In genomic region chr4:136836387-136836931, GRCm38 (mm10) we compare ENCODE assay signal across 8 mouse cellular contexts. TPM values are rescaled to one million over a fixed set of nuclear protein-coding genes. Genes with fewer than 3 reads are reported as not detected.
DNase-seq lines count a peak whose midpoint lies in the region; ATAC-seq lines count a peak whose summit lies in the region.
"Had no signal": no experiment of that assay in that cellular context is flagged by ENCODE, and none has a peak within 500 bp of the region (broad histone marks: within the 10 kb centered on the region; RNA-seq: fewer than 3 reads in every experiment).

No protein-coding gene starts in this region.

- peak overlapping the region; percentile 88 for H3K9ac ChIP-seq in embryonic facial prominence, embryonic 13.5 days
- peak overlapping the region; percentile 81 for H3K9ac ChIP-seq in intestine, embryonic 15.5 days
- peak overlapping the region; percentile 95 for H3K9ac ChIP-seq in neural tube, embryonic 14.5 days (replicated peaks; ENCODE audit: low read depth, low read length)

- WGBS in embryonic facial prominence, embryonic 13.5 days = under 1% methylated on average over 27 of the region's 27 CpGs
- 1% methylated on average over 27 of the region's 27 CpGs for WGBS in intestine, embryonic 15.5 days
- under 1% methylated on average over 16 of the region's 27 CpGs for WGBS in neural tube, embryonic 14.5 days

- no peak for ATAC-seq in megakaryocyte, adult 5-6 weeks (ENCODE audit: poor library complexity, severe bottlenecking)
- peak; percentile 67 for ATAC-seq in embryonic facial prominence, embryonic 13.5 days (ENCODE audit: insufficient number of reproducible peaks, insufficient read depth, low FRiP score, low TSS enrichment, low read depth)
- ATAC-seq in intestine, embryonic 15.5 days = peak; percentile 5; the same call in 1 of the 2 replicates
- peak; percentile 70 for ATAC-seq in neural tube, embryonic 14.5 days (ENCODE audit: low read depth)
- no peak for ATAC-seq in megakaryocyte progenitor cell, adult 5-6 weeks (replicated peaks; ENCODE audit: poor library complexity)

- H3K27me3 ChIP-seq in megakaryocyte, embryonic 14.5 days (replicated peaks) = peaks cover 87% of the 10 kb centered on the region
- H3K27me3 ChIP-seq in embryonic facial prominence, embryonic 13.5 days = peaks cover 12% of the 10 kb centered on the region
- H3K27me3 ChIP-seq in intestine, embryonic 15.5 days (replicated peaks) = 0 out of 2 replicates have a peak, but pooled peaks cover 2% of the 10 kb centered on the region
- H3K27me3 ChIP-seq in neural tube, embryonic 14.5 days (ENCODE audit: control insufficient read depth, insufficient read depth, low read length) = no peaks in the 10 kb centered on the region; the same call in 1 of the 2 replicates

- H3K4me3 ChIP-seq in megakaryocyte, embryonic 14.5 days (replicated peaks) = peak overlapping the region; percentile 64
- peak overlapping the region; percentile 86 for H3K4me3 ChIP-seq in embryonic facial prominence, embryonic 13.5 days
- H3K4me3 ChIP-seq in intestine, embryonic 15.5 days (replicated peaks) = peak overlapping the region; percentile 86
- peak overlapping the region; percentile 91 for H3K4me3 ChIP-seq in neural tube, embryonic 14.5 days (ENCODE audit: low read depth, low read length)
- H3K4me3 ChIP-seq: erythroblast, embryonic 14.5 days had no signal

- H3K36me3 ChIP-seq in megakaryocyte, embryonic 14.5 days (replicated peaks; ENCODE audit: low read length) = no peaks in the 10 kb centered on the region
- no peaks in the 10 kb centered on the region for H3K36me3 ChIP-seq in embryonic facial prominence, embryonic 13.5 days
- H3K36me3 ChIP-seq in intestine, embryonic 15.5 days = no peaks in the 10 kb centered on the region
- H3K36me3 ChIP-seq in neural tube, embryonic 14.5 days (ENCODE audit: control insufficient read depth, insufficient read depth, low read length) = no peaks in the 10 kb centered on the region

- peak overlapping the region; percentile 95 for H3K27ac ChIP-seq in embryonic facial prominence, embryonic 13.5 days
- peak overlapping the region; percentile 87 for H3K27ac ChIP-seq in intestine, embryonic 15.5 days
- peak overlapping the region; percentile 99 for H3K27ac ChIP-seq in neural tube, embryonic 14.5 days (ENCODE audit: low read depth, low read length)

- H3K4me2 ChIP-seq in embryonic facial prominence, embryonic 13.5 days = peak overlapping the region; percentile 92
- H3K4me2 ChIP-seq in intestine, embryonic 15.5 days (replicated peaks) = peak overlapping the region; percentile 98
- peak overlapping the region; percentile 95 for H3K4me2 ChIP-seq in neural tube, embryonic 14.5 days (ENCODE audit: low read depth, low read length)

- no peaks in the 10 kb centered on the region for H3K9me3 ChIP-seq in megakaryocyte, embryonic 14.5 days
- H3K9me3 ChIP-seq in embryonic facial prominence, embryonic 13.5 days = no peaks in the 10 kb centered on the region
- no peaks in the 10 kb centered on the region for H3K9me3 ChIP-seq in intestine, embryonic 15.5 days
- no peaks in the 10 kb centered on the region for H3K9me3 ChIP-seq in neural tube, embryonic 14.5 days (ENCODE audit: control insufficient read depth, low read length)

- no peak for DNase-seq in right cerebral cortex, adult 18-20 months

- peaks cover 27% of the 10 kb centered on the region for H3K4me1 ChIP-seq in megakaryocyte, embryonic 14.5 days
- peaks cover 49% of the 10 kb centered on the region for H3K4me1 ChIP-seq in embryonic facial prominence, embryonic 13.5 days
- peaks cover 72% of the 10 kb centered on the region for H3K4me1 ChIP-seq in intestine, embryonic 15.5 days (replicated peaks)
- peaks cover 35% of the 10 kb centered on the region for H3K4me1 ChIP-seq in neural tube, embryonic 14.5 days (ENCODE audit: control insufficient read depth, insufficient read depth, low read length)

RNA-seq across cellular contexts. Expression of gene Ephb2, which starts 0.7 kb away (rescaled TPM):
- polyA plus RNA-seq in megakaryocyte, embryonic 14.5 days (2012; ENCODE audit: insufficient read depth, low replicate concordance) = 0.20 TPM in 1 of 2 replicates, not detected in the other
- total RNA-seq in megakaryocyte, adult 5-6 weeks (2015) = 1.1 and 1.4 TPM in 2 replicates
- total RNA-seq in megakaryocyte, adult 5-6 weeks (2017) = 0.77 and 1.2 TPM in 2 replicates
- 7.9 and 13.3 TPM in 2 replicates for polyA plus RNA-seq in embryonic facial prominence, embryonic 13.5 days (2015; fragmentation: Nextera tagmentation; extraction: Ambion mirVana)
- 8.2 and 8.9 TPM in 2 replicates for polyA plus RNA-seq in intestine, embryonic 15.5 days (2015; fragmentation: Nextera tagmentation; extraction: Ambion mirVana)
- polyA plus RNA-seq in neural tube, embryonic 14.5 days (2014; fragmentation: Nextera tagmentation; extraction: Ambion mirVana) = 19.6 and 24.7 TPM in 2 replicates
- 0.44 and 1.2 TPM in 2 replicates for total RNA-seq in megakaryocyte progenitor cell, adult 5-6 weeks (2015)
- total RNA-seq in megakaryocyte progenitor cell, adult 5-6 weeks (2017) = 1.0 and 3.0 TPM in 2 replicates
- polyA plus RNA-seq: erythroblast, embryonic 14.5 days had no signal

RNA-seq across cellular contexts. Expression of gene C1qb, which starts 49.5 kb away (rescaled TPM):
- polyA plus RNA-seq in megakaryocyte, embryonic 14.5 days (2012; ENCODE audit: insufficient read depth, low replicate concordance) = 57.3 and 199 TPM in 2 replicates
- total RNA-seq in megakaryocyte, adult 5-6 weeks (2015) = 2.2 and 3.3 TPM in 2 replicates
- total RNA-seq in megakaryocyte, adult 5-6 weeks (2017) = 1.9 and 2.2 TPM in 2 replicates
- 38.0 and 40.2 TPM in 2 replicates for polyA plus RNA-seq in embryonic facial prominence, embryonic 13.5 days (2015; fragmentation: Nextera tagmentation; extraction: Ambion mirVana)
- 67.2 and 68.8 TPM in 2 replicates for polyA plus RNA-seq in intestine, embryonic 15.5 days (2015; fragmentation: Nextera tagmentation; extraction: Ambion mirVana)
- polyA plus RNA-seq in neural tube, embryonic 14.5 days (2014; fragmentation: Nextera tagmentation; extraction: Ambion mirVana) = 28.2 and 49.7 TPM in 2 replicates
- total RNA-seq in megakaryocyte progenitor cell, adult 5-6 weeks (2015) = 0.79 TPM in 1 of 2 replicates, not detected in the other
- total RNA-seq in megakaryocyte progenitor cell, adult 5-6 weeks (2017) = 0.08 TPM in 1 of 2 replicates, not detected in the other

RNA-seq across cellular contexts. Expression of gene C1qc, which starts 56.4 kb away (rescaled TPM):
- polyA plus RNA-seq in megakaryocyte, embryonic 14.5 days (2012; ENCODE audit: insufficient read depth, low replicate concordance) = 141 and 357 TPM in 2 replicates
- total RNA-seq in megakaryocyte, adult 5-6 weeks (2015) = 0.98 and 1.4 TPM in 2 replicates
- total RNA-seq in megakaryocyte, adult 5-6 weeks (2017) = 0.53 and 0.62 TPM in 2 replicates
- polyA plus RNA-seq in embryonic facial prominence, embryonic 13.5 days (2015; fragmentation: Nextera tagmentation; extraction: Ambion mirVana) = 15.8 and 17.9 TPM in 2 replicates
- 33.3 and 36.3 TPM in 2 replicates for polyA plus RNA-seq in intestine, embryonic 15.5 days (2015; fragmentation: Nextera tagmentation; extraction: Ambion mirVana)
- 15.3 and 25.2 TPM in 2 replicates for polyA plus RNA-seq in neural tube, embryonic 14.5 days (2014; fragmentation: Nextera tagmentation; extraction: Ambion mirVana)
- 0.37 and 0.54 TPM in 2 replicates for total RNA-seq in megakaryocyte progenitor cell, adult 5-6 weeks (2015)
- 2.2 TPM in 1 of 2 replicates, not detected in the other for total RNA-seq in megakaryocyte progenitor cell, adult 5-6 weeks (2017)

Comparison
In these comparisons a context has a peak if more than half of its experiments do, and no peak if none do; other contexts are left out.
1. ATAC-seq: peak in embryonic facial prominence, embryonic 13.5 days (single experiment), intestine, embryonic 15.5 days (single experiment) and neural tube, embryonic 14.5 days (single experiment); none in megakaryocyte, adult 5-6 weeks (single experiment) and megakaryocyte progenitor cell, adult 5-6 weeks (single experiment).
2. Peak in every context shown above with its lines, with median percentiles within 50 percentile points of each other: H3K4me3 ChIP-seq, H3K27ac ChIP-seq, H3K4me2 ChIP-seq and H3K9ac ChIP-seq.